Mouse (Mus musculus): ENCODE data around the gene Diaph2. TPM values are rescaled to one million over a fixed set of nuclear protein-coding genes. Genes with fewer than 3 reads are reported as not detected.

Diaph2 gene
- polyA plus RNA-seq, 1 experiment from 2014 or later, result 5.8 TPM

- Histone ChIP-seq H3K4me2 (replicated peaks; ENCODE audit: low read depth) (no peak overlapping the region), H3K36me3 (ENCODE audit: control insufficient read depth, insufficient read depth, low read length) (no peaks in the 10 kb centered on the region), H3K9me3 (ENCODE audit: control insufficient read depth, low read length) (no peaks in the 10 kb centered on the region), H3K4me3 (ENCODE audit: low read depth, low read length) (no peak overlapping the region), H3K27ac (replicated peaks) (no peak overlapping the region), H3K27me3 (ENCODE audit: control insufficient read depth, insufficient read depth, low read length) (no peaks in the 10 kb centered on the region), H3K9ac (ENCODE audit: low read length) (no peak overlapping the region), H3K4me1 (replicated peaks; ENCODE audit: control insufficient read depth, insufficient read depth) (no peaks in the 10 kb centered on the region)
- ATAC-seq (ENCODE audit: low FRiP score, low TSS enrichment), result no peak
- DNase-seq (ENCODE audit: low spot score), result no peak
- TF ChIP-seq EP300 (optimal IDR thresholded peaks at IDR 0.05), result no peak
These were observed 84.3 kb downstream of the Diaph2 start for GRCm38 (mm10) chrX:129833887-129834286.

DNA sequence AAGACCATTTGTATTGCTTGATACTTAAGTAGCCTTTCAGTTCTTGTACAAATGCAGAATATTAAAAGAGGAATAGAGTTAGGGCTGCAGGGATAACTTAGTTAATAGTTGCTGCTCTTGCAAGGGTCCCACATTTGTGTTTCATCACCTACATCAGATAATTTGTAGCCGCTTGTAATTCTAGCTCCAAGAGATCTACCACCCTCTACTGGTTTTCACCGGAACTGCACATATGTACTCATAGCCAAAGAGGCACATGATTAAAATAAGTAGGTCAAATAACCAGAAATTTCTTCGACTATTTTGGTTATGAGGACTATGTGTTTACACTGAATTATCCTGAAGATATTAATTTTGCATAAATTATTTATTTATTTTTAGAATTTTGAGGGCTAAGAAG, 134.9 kb downstream of the Diaph2 start:
- H3K4me3 ChIP-seq (ENCODE audit: low read depth, low read length), result no peak overlapping the region
- H3K4me2 ChIP-seq (replicated peaks; ENCODE audit: low read depth), result no peak overlapping the region
- no peaks in the 10 kb centered on the region for H3K36me3 ChIP-seq (ENCODE audit: control insufficient read depth, insufficient read depth, low read length)
- no peak overlapping the region for H3K9ac ChIP-seq (ENCODE audit: low read length)
- no peaks in the 10 kb centered on the region for H3K27me3 ChIP-seq (ENCODE audit: control insufficient read depth, insufficient read depth, low read length)
- WGBS, result 18% methylated on average over 3 of the region's 3 CpGs
- H3K9me3 ChIP-seq (ENCODE audit: control insufficient read depth, low read length), result no peaks in the 10 kb centered on the region
- peak; percentile 75 for TF ChIP-seq CTCF (IDR thresholded peaks at IDR 0.05; ENCODE audit: low read depth)
- no peak for TF ChIP-seq EP300 (optimal IDR thresholded peaks at IDR 0.05)
- no peak overlapping the region for H3K27ac ChIP-seq (replicated peaks)
- no peaks in the 10 kb centered on the region for H3K4me1 ChIP-seq (replicated peaks; ENCODE audit: control insufficient read depth, insufficient read depth)
- no peak for ATAC-seq (ENCODE audit: low FRiP score, low TSS enrichment)
- no peak for DNase-seq (ENCODE audit: low spot score)

DNA sequence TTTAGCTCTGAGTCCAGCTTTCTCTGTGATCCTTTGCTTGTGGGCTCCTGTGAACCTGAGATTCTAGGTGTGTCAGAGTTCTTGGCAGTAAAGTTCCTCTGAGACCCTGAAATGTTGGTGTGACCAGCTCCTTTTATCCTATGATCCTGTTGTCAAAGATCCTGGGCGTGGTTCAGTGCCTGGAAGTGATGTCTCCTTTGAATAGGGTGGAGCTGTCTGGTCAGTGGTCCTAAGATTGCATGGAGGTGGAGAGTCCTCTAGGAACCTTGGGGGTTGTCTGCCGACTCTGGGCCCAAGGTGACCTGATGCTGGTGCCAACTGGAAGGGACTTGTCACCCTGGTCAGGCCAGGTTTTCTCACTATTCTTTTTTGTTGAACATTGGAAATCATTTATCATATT, 176.3 kb downstream of the Diaph2 start:
- Histone ChIP-seq H3K4me2 (replicated peaks; ENCODE audit: low read depth) (no peak overlapping the region), H3K4me1 (replicated peaks; ENCODE audit: control insufficient read depth, insufficient read depth) (no peaks in the 10 kb centered on the region), H3K9me3 (ENCODE audit: control insufficient read depth, low read length) (no peaks in the 10 kb centered on the region), H3K4me3 (ENCODE audit: low read depth, low read length) (no peak overlapping the region), H3K27ac (replicated peaks) (no peak overlapping the region), H3K27me3 (ENCODE audit: control insufficient read depth, insufficient read depth, low read length) (no peaks in the 10 kb centered on the region), H3K36me3 (ENCODE audit: control insufficient read depth, insufficient read depth, low read length) (no peaks in the 10 kb centered on the region), H3K9ac (ENCODE audit: low read length) (no peak overlapping the region)
- DNase-seq (ENCODE audit: low spot score), result no peak
- no peak for TF ChIP-seq EP300 (optimal IDR thresholded peaks at IDR 0.05)
- no peak for TF ChIP-seq CTCF (IDR thresholded peaks at IDR 0.05; ENCODE audit: low read depth)
- no peak for ATAC-seq (ENCODE audit: low FRiP score, low TSS enrichment)
- 85% methylated on average over 2 of the region's 2 CpGs for WGBS

GRCm38 (mm10) chrX:129974816-129975215, 225.3 kb downstream of the Diaph2 start:
- TF ChIP-seq EP300 (optimal IDR thresholded peaks at IDR 0.05) (no peak), CTCF (IDR thresholded peaks at IDR 0.05; ENCODE audit: low read depth) (peak; percentile 45)
- H3K4me2 ChIP-seq (replicated peaks; ENCODE audit: low read depth), result no peak overlapping the region
- DNase-seq (ENCODE audit: low spot score), result no peak
- H3K36me3 ChIP-seq (ENCODE audit: control insufficient read depth, insufficient read depth, low read length), result no peaks in the 10 kb centered on the region
- H3K9ac ChIP-seq (ENCODE audit: low read length), result no peak overlapping the region
- ATAC-seq (ENCODE audit: low FRiP score, low TSS enrichment), result no peak
- no peaks in the 10 kb centered on the region for H3K4me1 ChIP-seq (replicated peaks; ENCODE audit: control insufficient read depth, insufficient read depth)
- no peak overlapping the region for H3K27ac ChIP-seq (replicated peaks)
- H3K27me3 ChIP-seq (ENCODE audit: control insufficient read depth, insufficient read depth, low read length), result no peaks in the 10 kb centered on the region
- no peaks in the 10 kb centered on the region for H3K9me3 ChIP-seq (ENCODE audit: control insufficient read depth, low read length)
- WGBS, result 70% methylated on average over 4 of the region's 4 CpGs
- H3K4me3 ChIP-seq (ENCODE audit: low read depth, low read length), result no peak overlapping the region

GRCm38 (mm10) chrX:130008210-130008609, 258.7 kb downstream of the Diaph2 start:
- H3K9ac ChIP-seq (ENCODE audit: low read length), result no peak overlapping the region
- H3K4me1 ChIP-seq (replicated peaks; ENCODE audit: control insufficient read depth, insufficient read depth), result no peaks in the 10 kb centered on the region
- no peak overlapping the region for H3K27ac ChIP-seq (replicated peaks)
- no peaks in the 10 kb centered on the region for H3K9me3 ChIP-seq (ENCODE audit: control insufficient read depth, low read length)
- H3K27me3 ChIP-seq (ENCODE audit: control insufficient read depth, insufficient read depth, low read length), result no peaks in the 10 kb centered on the region
- ATAC-seq (ENCODE audit: low FRiP score, low TSS enrichment) (no peak), DNase-seq (ENCODE audit: low spot score) (no peak)
- no peak overlapping the region for H3K4me3 ChIP-seq (ENCODE audit: low read depth, low read length)
- no peaks in the 10 kb centered on the region for H3K36me3 ChIP-seq (ENCODE audit: control insufficient read depth, insufficient read depth, low read length)
- no peak overlapping the region for H3K4me2 ChIP-seq (replicated peaks; ENCODE audit: low read depth)
- TF ChIP-seq EP300 (optimal IDR thresholded peaks at IDR 0.05) (no peak), CTCF (IDR thresholded peaks at IDR 0.05; ENCODE audit: low read depth) (no peak)

DNA sequence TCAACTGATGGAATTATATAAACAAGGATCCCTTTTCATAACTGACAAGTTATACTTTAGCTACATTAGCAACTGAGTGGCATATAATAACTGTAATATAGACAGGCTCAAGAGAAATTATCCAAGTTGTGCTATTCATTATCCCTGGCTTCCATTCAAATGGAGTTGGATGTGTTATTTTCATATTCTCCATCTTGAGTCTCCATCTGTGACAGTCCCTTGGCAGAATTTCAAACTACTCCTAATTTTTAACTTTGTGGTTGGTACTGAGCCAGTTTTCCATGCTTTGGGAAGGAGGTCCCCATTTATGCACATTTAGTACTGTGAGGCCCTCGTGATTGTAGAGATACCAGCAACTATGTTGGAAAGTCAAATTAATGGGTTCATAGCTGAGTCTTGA, 270.2 kb downstream of the Diaph2 start:
- no peak overlapping the region for H3K4me3 ChIP-seq (ENCODE audit: low read depth, low read length)
- no peak for TF ChIP-seq CTCF (IDR thresholded peaks at IDR 0.05; ENCODE audit: low read depth)
- no peak for TF ChIP-seq EP300 (optimal IDR thresholded peaks at IDR 0.05)
- no peak for DNase-seq (ENCODE audit: low spot score)
- H3K36me3 ChIP-seq (ENCODE audit: control insufficient read depth, insufficient read depth, low read length), result no peaks in the 10 kb centered on the region
- H3K9ac ChIP-seq (ENCODE audit: low read length), result no peak overlapping the region
- no peak overlapping the region for H3K27ac ChIP-seq (replicated peaks)
- no peaks in the 10 kb centered on the region for H3K4me1 ChIP-seq (replicated peaks; ENCODE audit: control insufficient read depth, insufficient read depth)
- H3K9me3 ChIP-seq (ENCODE audit: control insufficient read depth, low read length), result no peaks in the 10 kb centered on the region
- H3K27me3 ChIP-seq (ENCODE audit: control insufficient read depth, insufficient read depth, low read length), result no peaks in the 10 kb centered on the region
- H3K4me2 ChIP-seq (replicated peaks; ENCODE audit: low read depth), result no peak overlapping the region
- 46% methylated on average over 1 of the region's 1 CpGs for WGBS
- ATAC-seq (ENCODE audit: low FRiP score, low TSS enrichment), result no peak
